Mouse (Mus musculus) heart, postnatal 36 days (tissue): ENCODE measurements around the gene Tspyl4. TPM values are rescaled to one million over a fixed set of nuclear protein-coding genes. Genes with fewer than 3 reads are reported as not detected.

Experiments
- DNase-seq, 2 experiments: peaks; one replicate each; pipeline ENCODE4 v3.0.0; 2021 to 2022
- intact Hi-C: fragments of 180-260 bp; cut with DNase I; formaldehyde crosslinking; loops from one replicate; pipeline ENCODE4 v1.15.1; 2025
- total RNA-seq, 2 experiments: library from RNA; stranded (reverse); gene quantifications; 2 replicates each; pipeline ENCODE4 v1.2.3; 2021

Gene Tspyl4
- total RNA-seq, 2 experiments from 2014 or later: 8.4 to 12.2 TPM

GRCm38 (mm10) chr10:34316571-34317216, 19.5 kb downstream of the Tspyl4 start:
- intact Hi-C loops: no loop called here
- DNase-seq: no peak

GRCm38 (mm10) chr10:34317217-34317606, 20.0 kb downstream of the Tspyl4 start:
- intact Hi-C loops: no loop called here
- no peak for DNase-seq

- no peak for DNase-seq
- intact Hi-C loops: no loop called here
Measured at GRCm38 (mm10) chr10:34320809-34321208, 23.6 kb downstream of the Tspyl4 start.

GRCm38 (mm10) chr10:34326701-34327100, 29.5 kb downstream of the Tspyl4 start:
- intact Hi-C loops: loop anchor here (5.0 kb wide), 2 partner anchors 44 to 174 kb away; partner anchors contain the start of gene Tspyl1
- no peak for DNase-seq

- intact Hi-C loops: loop anchor here (5.0 kb wide), 2 partner anchors 45 to 175 kb away; partner anchors contain the start of gene Tspyl1
- DNase-seq: no peak
Measured at GRCm38 (mm10) chr10:34327144-34327543, 29.9 kb downstream of the Tspyl4 start.

GRCm38 (mm10) chr10:34328310-34328709, 31.1 kb downstream of the Tspyl4 start:
- peak; percentile 25 to 33 for DNase-seq
- intact Hi-C loops: loop anchor here (1.0 to 5.0 kb wide), 4 partner anchors 46 to 342 kb away; partner anchors contain the start of gene Tspyl1

GRCm38 (mm10) chr10:34341014-34341413, 43.8 kb downstream of the Tspyl4 start:
- intact Hi-C loops: no loop called here
- no peak for DNase-seq

GRCm38 (mm10) chr10:34341886-34342285, 44.6 kb downstream of the Tspyl4 start:
- intact Hi-C loops: no loop called here
- DNase-seq: no peak

Other genes with a start within 250 kb of the Tspyl4 start
- 1 to 10 TPM in 1 of 2 experiments, under 1 TPM in 1; 1.00 to 1.4 TPM for gene Calhm5, start 200.9 kb upstream of the Tspyl4 start, total RNA-seq
- gene Calhm6, start 169.5 kb upstream of the Tspyl4 start, total RNA-seq: not detected
- gene Dse, start 89.7 kb upstream of the Tspyl4 start, total RNA-seq: 1 to 10 TPM; 5.8 to 6.4 TPM
- 10 to 100 TPM; 58.2 to 61.7 TPM for gene Tspyl1, start 15.3 kb upstream of the Tspyl4 start, total RNA-seq
- gene Col10a1, start 92.5 kb downstream of the Tspyl4 start, total RNA-seq: not detected
- 10 to 100 TPM; 10.1 to 12.1 TPM for gene Nt5dc1, start 121.1 kb downstream of the Tspyl4 start, total RNA-seq
- gene Frk, start 186.0 kb downstream of the Tspyl4 start, total RNA-seq: 1 to 10 TPM; 1.6 to 2.0 TPM